Mouse (Mus musculus): ENCODE results near the gene Trim9. TPM values are rescaled to one million over a fixed set of nuclear protein-coding genes. Genes with fewer than 3 reads are reported as not detected.

Trim9 gene
- total RNA-seq (2014; fragmentation: Nextera tagmentation) (0.37 and 0.47 TPM in 2 replicates), total RNA-seq (2017) (0.13 TPM in 1 of 2 replicates, not detected in the other)

DNA sequence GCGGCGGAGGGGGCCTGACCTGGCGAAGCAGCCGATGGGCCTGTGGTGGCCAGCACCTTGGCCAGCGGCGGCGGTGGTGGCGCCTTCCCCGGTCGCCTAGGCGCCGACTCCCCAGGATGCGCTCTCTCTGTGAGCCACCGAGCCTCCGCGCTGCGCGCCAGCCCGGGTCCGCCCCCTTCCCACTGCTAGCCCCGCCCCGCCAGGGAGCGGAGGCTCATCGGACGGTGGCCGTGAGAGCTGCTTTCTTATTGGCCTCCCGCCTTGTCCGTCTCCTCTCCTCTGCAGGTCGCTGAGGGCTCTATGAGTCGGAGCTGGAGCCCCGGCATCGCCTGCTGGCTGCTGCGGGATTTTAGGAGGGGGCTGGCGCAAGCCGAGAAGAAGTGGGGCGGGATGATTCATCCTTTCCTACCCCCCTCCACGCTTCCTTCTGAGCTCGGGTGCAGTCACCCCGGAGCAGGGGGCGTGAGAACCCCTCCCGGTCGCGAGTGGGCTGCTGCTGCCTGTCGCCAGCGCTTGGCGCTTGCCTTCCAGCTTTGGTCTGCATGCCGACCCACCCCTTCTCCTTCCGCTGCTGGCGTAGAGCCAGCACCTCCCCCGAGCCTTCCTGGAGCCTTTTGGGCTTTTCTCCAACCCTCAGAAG is at the start of gene Trim9:
Gene Trim9, minus strand, starts transcription at position 413 of the 640 bp plus-strand sequence.
- peak; percentile 96 for ATAC-seq (replicated peaks; ENCODE audit: poor library complexity, severe bottlenecking)

DNA sequence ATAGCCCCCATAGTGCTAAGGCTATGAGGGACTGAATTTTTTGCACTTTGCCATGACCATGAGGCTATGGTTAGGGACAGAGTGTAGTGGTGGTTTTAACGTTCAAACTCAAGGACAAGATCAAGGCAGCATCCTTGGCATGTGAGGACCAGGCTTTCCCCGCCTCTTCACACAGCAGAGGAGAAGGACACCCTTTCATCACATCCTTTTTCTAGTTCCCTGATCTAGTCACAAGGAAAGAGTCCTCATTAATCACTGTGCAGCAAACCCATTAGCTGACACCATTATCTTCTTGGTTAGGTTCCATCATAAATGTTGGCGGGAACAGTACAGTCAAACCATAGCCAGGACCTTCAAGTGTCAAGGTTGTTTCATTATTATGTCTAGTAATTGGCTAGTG is 47.6 kb upstream of the Trim9 start:
- ATAC-seq (replicated peaks; ENCODE audit: poor library complexity, severe bottlenecking), result no peak

DNA sequence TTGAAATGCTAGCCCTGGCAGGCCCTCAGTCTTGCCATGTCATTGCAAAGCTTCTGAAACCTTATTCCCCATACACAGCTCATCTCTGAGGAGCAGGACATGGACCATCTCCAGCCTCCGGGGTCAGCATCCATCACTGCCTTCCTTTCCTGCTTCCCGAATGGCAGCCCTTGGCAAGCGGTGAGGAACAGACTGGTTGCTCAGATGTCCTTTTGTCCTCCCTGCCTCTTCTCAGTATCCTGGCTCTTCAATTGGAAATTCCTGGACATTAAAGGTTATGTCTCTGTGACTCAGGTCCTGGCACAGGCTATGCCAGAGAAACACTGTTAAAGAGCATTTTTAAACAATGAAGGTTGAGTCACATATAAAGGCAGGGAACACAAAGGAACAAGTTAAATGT is 43.8 kb upstream of the Trim9 start:
- no peak for ATAC-seq (replicated peaks; ENCODE audit: poor library complexity, severe bottlenecking)

GRCm38 (mm10) chr12:70374976-70375375 is 27.6 kb upstream of the Trim9 start:
- no peak for ATAC-seq (replicated peaks; ENCODE audit: poor library complexity, severe bottlenecking)

DNA sequence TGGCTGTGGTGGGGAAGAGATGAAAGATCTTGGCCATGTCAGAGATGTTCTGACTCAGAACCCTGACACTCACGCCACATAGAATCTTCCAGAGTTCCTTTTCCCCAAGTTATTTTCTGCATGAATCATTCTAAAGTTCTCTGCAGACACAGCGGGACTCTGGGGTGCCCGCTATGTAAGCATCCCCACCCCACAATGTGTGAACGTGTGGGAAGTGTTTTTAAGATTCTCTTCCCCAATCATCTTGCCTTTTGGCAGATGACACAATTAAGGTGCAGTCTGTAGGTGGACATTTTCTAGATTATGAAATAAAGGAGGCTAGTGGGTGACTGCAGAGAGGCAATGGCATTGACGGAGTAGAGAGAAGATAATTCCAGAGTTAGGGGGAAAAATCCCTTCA is 25.5 kb upstream of the Trim9 start:
- ATAC-seq (replicated peaks; ENCODE audit: poor library complexity, severe bottlenecking), result no peak

GRCm38 (mm10) chr12:70369348-70369747 is 21.9 kb upstream of the Trim9 start:
- ATAC-seq (replicated peaks; ENCODE audit: poor library complexity, severe bottlenecking), result no peak

GRCm38 (mm10) chr12:70368820-70369219 is 21.4 kb upstream of the Trim9 start:
- ATAC-seq (replicated peaks; ENCODE audit: poor library complexity, severe bottlenecking), result no peak

GRCm38 (mm10) chr12:70367326-70368248 is 20.2 kb upstream of the Trim9 start:
- ATAC-seq (replicated peaks; ENCODE audit: poor library complexity, severe bottlenecking), result no peak

DNA sequence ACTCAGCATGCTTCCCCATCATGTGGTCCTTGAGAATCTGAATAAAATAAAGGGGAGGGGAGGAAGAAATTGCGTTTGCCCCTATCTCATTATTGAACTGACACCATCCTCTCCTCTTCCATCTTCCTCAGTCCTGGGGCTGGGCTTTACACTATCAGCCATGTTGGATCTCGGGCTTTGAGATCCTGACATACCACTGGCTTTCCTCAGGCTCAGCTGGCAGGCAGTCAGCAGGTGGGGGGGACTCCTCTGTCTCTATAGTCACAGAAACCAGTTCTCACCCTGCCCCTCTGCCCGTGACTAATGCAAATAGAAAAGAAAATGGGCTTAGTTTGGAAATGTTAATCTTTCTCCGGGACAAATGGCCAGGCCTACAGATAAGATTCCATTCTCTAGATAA is 15.6 kb upstream of the Trim9 start:
- no peak for ATAC-seq (replicated peaks; ENCODE audit: poor library complexity, severe bottlenecking)

DNA sequence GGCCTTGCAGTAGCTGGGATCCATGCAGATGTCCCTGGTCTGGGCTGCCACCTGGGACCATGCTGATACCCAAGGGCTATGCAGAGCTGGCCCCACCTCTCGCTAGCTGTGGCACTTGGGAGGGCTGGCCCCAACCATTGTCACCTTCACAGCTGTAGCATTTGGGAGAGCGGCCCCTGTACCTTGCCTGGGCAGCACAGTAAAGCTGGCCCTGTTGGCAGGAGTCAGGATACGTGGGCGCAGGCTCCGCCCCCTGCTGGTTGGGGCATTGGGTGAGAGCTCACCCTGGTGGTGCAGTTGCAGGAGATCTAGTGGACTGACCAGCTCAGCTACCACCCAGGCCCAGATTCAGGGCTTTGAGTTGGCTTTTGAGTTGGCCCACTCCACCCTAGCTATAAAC is 12.9 kb upstream of the Trim9 start:
- peak; percentile 76 for ATAC-seq (replicated peaks; ENCODE audit: poor library complexity, severe bottlenecking)

GRCm38 (mm10) chr12:70359443-70359842 is 12.0 kb upstream of the Trim9 start:
- ATAC-seq (replicated peaks; ENCODE audit: poor library complexity, severe bottlenecking), result no peak

DNA sequence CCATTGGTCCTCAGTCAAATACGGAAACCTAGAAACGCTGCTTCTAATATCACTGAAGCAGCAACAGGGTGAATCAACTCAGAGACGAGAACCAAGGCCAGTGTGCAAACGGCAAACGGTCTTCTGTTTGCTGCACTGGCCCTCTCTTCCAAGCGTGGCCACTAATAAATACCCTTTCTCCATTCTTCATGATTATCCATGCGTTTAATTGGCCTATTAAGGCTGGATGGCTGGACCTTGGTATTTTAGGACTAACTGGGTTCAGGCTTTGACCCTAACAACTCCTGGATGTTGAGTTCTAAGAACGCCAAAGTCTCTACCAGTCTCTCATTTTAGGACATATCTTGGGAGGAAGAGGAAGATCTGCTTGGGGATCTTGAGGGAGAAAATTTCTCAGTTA is 7.5 kb upstream of the Trim9 start:
- no peak for ATAC-seq (replicated peaks; ENCODE audit: poor library complexity, severe bottlenecking)

- no peak for ATAC-seq (replicated peaks; ENCODE audit: poor library complexity, severe bottlenecking)
Measured at GRCm38 (mm10) chr12:70350490-70350889, 3.1 kb upstream of the Trim9 start.

GRCm38 (mm10) chr12:70349788-70350187 is 2.4 kb upstream of the Trim9 start:
- no peak for ATAC-seq (replicated peaks; ENCODE audit: poor library complexity, severe bottlenecking)

GRCm38 (mm10) chr12:70348026-70348425 is 612 bp upstream of the Trim9 start:
- no peak for ATAC-seq (replicated peaks; ENCODE audit: poor library complexity, severe bottlenecking)

DNA sequence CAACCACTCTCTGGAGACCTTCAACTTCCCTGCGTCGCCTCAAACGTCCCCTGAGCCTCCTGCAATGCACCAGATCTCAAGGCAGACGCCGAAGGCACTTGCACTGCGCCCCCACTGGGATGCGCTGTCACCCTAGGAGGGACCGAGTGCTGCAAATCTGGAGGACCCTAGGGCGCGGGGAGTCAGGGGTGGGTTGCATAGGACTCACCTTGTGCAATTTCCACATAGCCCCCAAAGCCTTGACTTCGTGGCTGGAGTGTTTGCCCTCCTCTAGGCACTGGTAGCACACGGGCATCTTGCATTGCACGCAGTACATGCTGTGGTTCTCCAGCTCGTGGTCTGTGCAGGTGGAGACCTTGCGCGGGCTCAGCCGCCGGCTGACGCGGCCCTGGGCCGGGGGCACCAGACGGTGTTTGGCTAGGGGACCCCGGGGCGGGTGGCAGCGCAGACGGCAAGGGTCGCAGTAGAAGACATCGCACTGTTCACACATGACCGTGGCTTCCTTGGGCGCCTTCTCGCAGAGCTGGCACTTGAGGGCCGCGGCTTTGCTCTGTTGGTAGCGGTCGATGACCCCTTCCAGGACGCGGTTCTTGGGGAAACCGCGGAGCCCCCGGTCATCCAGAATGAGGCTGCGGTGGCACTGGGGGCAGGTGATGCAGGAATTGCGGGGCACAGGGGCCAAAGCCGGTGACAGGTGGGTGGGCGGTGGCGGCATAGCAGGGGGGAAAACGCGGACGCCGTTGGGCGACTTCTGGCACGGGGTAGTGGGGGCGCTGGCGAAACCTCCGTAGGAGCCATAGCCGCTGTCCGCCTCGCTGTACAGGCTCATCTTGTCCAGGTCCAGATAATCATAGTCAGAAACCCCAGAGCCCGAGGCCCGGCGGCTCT is 1.0 kb downstream of the Trim9 start:
- ATAC-seq (replicated peaks; ENCODE audit: poor library complexity, severe bottlenecking), result peak; percentile 34; the same call in 1 of the 2 replicates

- no peak for ATAC-seq (replicated peaks; ENCODE audit: poor library complexity, severe bottlenecking)
Measured at GRCm38 (mm10) chr12:70345531-70346138, 1.8 kb downstream of the Trim9 start.

DNA sequence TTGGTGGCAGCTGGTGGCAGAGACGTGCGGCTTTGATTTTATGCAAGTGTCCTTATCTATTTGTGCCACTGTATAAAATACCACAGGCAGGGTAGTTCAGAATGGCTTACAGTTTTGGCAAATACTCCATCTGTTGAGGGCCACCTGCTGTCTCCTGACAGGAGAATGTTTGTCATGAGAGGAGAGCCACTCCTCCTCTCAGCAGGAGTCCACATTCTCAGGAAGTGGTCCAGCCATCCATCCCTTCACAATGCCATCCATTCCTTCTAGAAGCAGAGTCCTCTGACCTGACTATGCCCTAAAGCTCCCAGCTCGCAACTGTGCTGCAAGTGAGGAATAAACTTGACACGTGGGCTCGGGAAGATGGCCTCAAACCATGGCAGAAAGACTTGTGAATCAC is 12.2 kb downstream of the Trim9 start:
- ATAC-seq (replicated peaks; ENCODE audit: poor library complexity, severe bottlenecking), result no peak

GRCm38 (mm10) chr12:70333253-70333805 is 14.1 kb downstream of the Trim9 start:
- no peak for ATAC-seq (replicated peaks; ENCODE audit: poor library complexity, severe bottlenecking)

DNA sequence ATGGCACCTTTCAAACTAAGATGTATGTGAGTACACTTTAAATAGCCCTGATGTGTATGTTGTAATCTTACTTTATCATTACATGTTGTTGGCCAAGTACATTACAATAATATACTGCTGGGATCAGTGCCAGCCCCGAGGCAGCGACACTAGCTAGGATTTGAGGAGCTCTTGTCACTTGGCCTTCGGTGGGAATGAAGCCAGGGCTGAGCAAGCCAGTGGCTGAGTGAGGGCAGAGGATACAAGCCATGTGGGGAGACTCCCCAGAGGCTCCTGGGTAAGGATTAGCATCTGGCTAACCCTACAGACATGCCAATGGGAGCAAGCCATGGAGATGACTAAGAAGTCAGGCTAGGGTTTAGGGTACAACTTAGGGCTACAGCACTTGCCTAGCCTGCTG is 18.4 kb downstream of the Trim9 start:
- ATAC-seq (replicated peaks; ENCODE audit: poor library complexity, severe bottlenecking), result no peak

All from granulocyte monocyte progenitor cell, adult 5-6 weeks (primary cell).